Mouse (Mus musculus): Measurements from ENCODE around the gene Gm973. TPM values are rescaled to one million over a fixed set of nuclear protein-coding genes. Genes with fewer than 3 reads are reported as not detected.

Gene Gm973
- polyA plus RNA-seq, 1 experiment from 2014 or later: not detected

GRCm38 (mm10) chr1:59495970-59496369 lies 20.1 kb upstream of the Gm973 start:
- H3K9ac ChIP-seq: no peak overlapping the region
- no peak overlapping the region for H3K4me3 ChIP-seq (replicated peaks)

GRCm38 (mm10) chr1:59497741-59498613 lies 18.1 kb upstream of the Gm973 start:
- Histone ChIP-seq H3K4me1 (replicated peaks) (peaks cover 24% of the 10 kb centered on the region), H3K4me3 (replicated peaks) (no peak overlapping the region), H3K27ac (replicated peaks) (peak overlapping the region; percentile 72), H3K27me3 (no peaks in the 10 kb centered on the region), H3K9me3 (replicated peaks) (no peaks in the 10 kb centered on the region), H3K9ac (no peak overlapping the region), H3K4me2 (0 out of 2 replicates have a peak overlapping the region, but pooled peaks have one; percentile 4), H3K36me3 (replicated peaks) (no peaks in the 10 kb centered on the region)
- ATAC-seq (ENCODE audit: insufficient read depth): peak; percentile 63; the same call in 1 of the 2 replicates
- 29% methylated on average over 6 of the region's 6 CpGs for WGBS (ENCODE audit: insufficient replicate concordance)

More at GRCm38 (mm10) chr1:59495970-59496369, 20.1 kb upstream of the Gm973 start:
- no peaks in the 10 kb centered on the region for H3K36me3 ChIP-seq (replicated peaks)
- no peak overlapping the region for H3K27ac ChIP-seq (replicated peaks)
- H3K27me3 ChIP-seq: no peaks in the 10 kb centered on the region
- H3K4me1 ChIP-seq (replicated peaks): peaks cover 44% of the 10 kb centered on the region
- no peak overlapping the region for H3K4me2 ChIP-seq
- ATAC-seq (ENCODE audit: insufficient read depth): no peak
- H3K9me3 ChIP-seq (replicated peaks): no peaks in the 10 kb centered on the region
- 76% methylated on average over 5 of the region's 5 CpGs for WGBS (ENCODE audit: insufficient replicate concordance)

GRCm38 (mm10) chr1:59499327-59499726 lies 16.7 kb upstream of the Gm973 start:
- peak overlapping the region; percentile 72 for H3K27ac ChIP-seq (replicated peaks)
- H3K27me3 ChIP-seq: no peaks in the 10 kb centered on the region
- no peaks in the 10 kb centered on the region for H3K36me3 ChIP-seq (replicated peaks)
- H3K4me3 ChIP-seq (replicated peaks): no peak overlapping the region
- H3K9ac ChIP-seq: no peak overlapping the region
- peaks cover 30% of the 10 kb centered on the region for H3K4me1 ChIP-seq (replicated peaks)
- no peak for ATAC-seq (ENCODE audit: insufficient read depth)
- 46% methylated on average over 3 of the region's 3 CpGs for WGBS (ENCODE audit: insufficient replicate concordance)
- no peaks in the 10 kb centered on the region for H3K9me3 ChIP-seq (replicated peaks)
- H3K4me2 ChIP-seq: no peak overlapping the region

GRCm38 (mm10) chr1:59502355-59502754 lies 13.7 kb upstream of the Gm973 start:
- Histone ChIP-seq H3K4me2 (no peak overlapping the region), H3K4me1 (replicated peaks) (peaks cover 30% of the 10 kb centered on the region), H3K9ac (no peak overlapping the region), H3K4me3 (replicated peaks) (no peak overlapping the region), H3K27me3 (no peaks in the 10 kb centered on the region), H3K27ac (replicated peaks) (no peak overlapping the region), H3K36me3 (replicated peaks) (no peaks in the 10 kb centered on the region), H3K9me3 (replicated peaks) (no peaks in the 10 kb centered on the region)
- ATAC-seq (ENCODE audit: insufficient read depth): no peak
- 60% methylated on average over 2 of the region's 2 CpGs for WGBS (ENCODE audit: insufficient replicate concordance)

- Histone ChIP-seq H3K27ac (replicated peaks) (0 out of 2 replicates have a peak overlapping the region, but pooled peaks have one; percentile 24), H3K36me3 (replicated peaks) (no peaks in the 10 kb centered on the region), H3K4me2 (no peak overlapping the region), H3K9ac (no peak overlapping the region), H3K4me3 (replicated peaks) (no peak overlapping the region), H3K9me3 (replicated peaks) (no peaks in the 10 kb centered on the region), H3K4me1 (replicated peaks) (peaks cover 17% of the 10 kb centered on the region), H3K27me3 (no peaks in the 10 kb centered on the region)
- WGBS (ENCODE audit: insufficient replicate concordance): 45% methylated on average over 7 of the region's 7 CpGs
- ATAC-seq (ENCODE audit: insufficient read depth): peak; percentile 54
Measured at GRCm38 (mm10) chr1:59503659-59504301, 12.3 kb upstream of the Gm973 start.

- ATAC-seq (ENCODE audit: insufficient read depth): no peak
- no peaks in the 10 kb centered on the region for H3K9me3 ChIP-seq (replicated peaks)
- no peak overlapping the region for H3K4me2 ChIP-seq
- no peak overlapping the region for H3K4me3 ChIP-seq (replicated peaks)
- H3K36me3 ChIP-seq (replicated peaks): no peaks in the 10 kb centered on the region
- no peak overlapping the region for H3K27ac ChIP-seq (replicated peaks)
- H3K27me3 ChIP-seq: no peaks in the 10 kb centered on the region
- 52% methylated on average over 2 of the region's 2 CpGs for WGBS (ENCODE audit: insufficient replicate concordance)
- no peak overlapping the region for H3K9ac ChIP-seq
- H3K4me1 ChIP-seq (replicated peaks): peaks cover 13% of the 10 kb centered on the region
Measured at GRCm38 (mm10) chr1:59504302-59504700, 11.8 kb upstream of the Gm973 start.

GRCm38 (mm10) chr1:59508463-59509139 lies 7.5 kb upstream of the Gm973 start:
- Histone ChIP-seq H3K4me2 (no peak overlapping the region), H3K27me3 (peaks cover 3% of the 10 kb centered on the region; the same call in 1 of the 2 replicates), H3K9me3 (replicated peaks) (no peaks in the 10 kb centered on the region), H3K36me3 (replicated peaks) (no peaks in the 10 kb centered on the region), H3K9ac (no peak overlapping the region), H3K27ac (replicated peaks) (no peak overlapping the region), H3K4me1 (replicated peaks) (0 out of 2 replicates have a peak, but pooled peaks cover 4% of the 10 kb centered on the region), H3K4me3 (replicated peaks) (no peak overlapping the region)
- WGBS (ENCODE audit: insufficient replicate concordance): 49% methylated on average over 17 of the region's 17 CpGs
- no peak for ATAC-seq (ENCODE audit: insufficient read depth)

- no peak overlapping the region for H3K4me2 ChIP-seq
- H3K4me1 ChIP-seq (replicated peaks): 0 out of 2 replicates have a peak, but pooled peaks cover 6% of the 10 kb centered on the region
- ATAC-seq (ENCODE audit: insufficient read depth): no peak
- no peak overlapping the region for H3K4me3 ChIP-seq (replicated peaks)
- peaks cover 12% of the 10 kb centered on the region for H3K27me3 ChIP-seq
- H3K9ac ChIP-seq: no peak overlapping the region
- no peaks in the 10 kb centered on the region for H3K36me3 ChIP-seq (replicated peaks)
- 54% methylated on average over 9 of the region's 9 CpGs for WGBS (ENCODE audit: insufficient replicate concordance)
- H3K27ac ChIP-seq (replicated peaks): no peak overlapping the region
- no peaks in the 10 kb centered on the region for H3K9me3 ChIP-seq (replicated peaks)
Measured at GRCm38 (mm10) chr1:59511566-59512270, 4.3 kb upstream of the Gm973 start.

- Histone ChIP-seq H3K4me1 (replicated peaks) (0 out of 2 replicates have a peak, but pooled peaks cover 6% of the 10 kb centered on the region), H3K36me3 (replicated peaks) (no peaks in the 10 kb centered on the region), H3K27ac (replicated peaks) (no peak overlapping the region), H3K4me2 (no peak overlapping the region), H3K9me3 (replicated peaks) (no peaks in the 10 kb centered on the region), H3K9ac (no peak overlapping the region), H3K4me3 (replicated peaks) (no peak overlapping the region), H3K27me3 (peaks cover 9% of the 10 kb centered on the region)
- no peak for ATAC-seq (ENCODE audit: insufficient read depth)
- whole genome bisulfite sequencing (ENCODE audit: insufficient replicate concordance): 42% methylated on average over 11 of the region's 11 CpGs
Measured at GRCm38 (mm10) chr1:59520226-59520837, 4.3 kb downstream of the Gm973 start.

- Histone ChIP-seq H3K27me3 (no peaks in the 10 kb centered on the region), H3K4me2 (no peak overlapping the region), H3K4me3 (replicated peaks) (no peak overlapping the region), H3K4me1 (replicated peaks) (no peaks in the 10 kb centered on the region), H3K9me3 (replicated peaks) (no peaks in the 10 kb centered on the region), H3K9ac (no peak overlapping the region), H3K27ac (replicated peaks) (no peak overlapping the region), H3K36me3 (replicated peaks) (no peaks in the 10 kb centered on the region)
- 40% methylated on average over 1 of the region's 1 CpGs for WGBS (ENCODE audit: insufficient replicate concordance)
- ATAC-seq (ENCODE audit: insufficient read depth): no peak
Measured at GRCm38 (mm10) chr1:59522456-59522855, 6.4 kb downstream of the Gm973 start.

All from liver, embryonic 15.5 days (tissue).